Mouse (Mus musculus) T-helper 1 cell (primary cell): ENCODE results near the gene Gdpd3.
"Not testable (repeated sequence)": the region's sequence is repeated elsewhere in the genome, so short reads cannot be mapped to it uniquely, and the experiment has no call there.

Experiments used
- in situ Hi-C: fragments of 300-600 bp; cut with MboI, MseI; formaldehyde crosslinking; loops from one replicate; pipeline ENCODE4 v1.15.1; 2025; ENCODE audit warnings: high pct_unique_total_duplicates

Gdpd3 gene

GRCm38 (mm10) chr7:126760391-126760802 is 5.7 kb upstream of the Gdpd3 start:
- in situ Hi-C loops = no loop called here

DNA sequence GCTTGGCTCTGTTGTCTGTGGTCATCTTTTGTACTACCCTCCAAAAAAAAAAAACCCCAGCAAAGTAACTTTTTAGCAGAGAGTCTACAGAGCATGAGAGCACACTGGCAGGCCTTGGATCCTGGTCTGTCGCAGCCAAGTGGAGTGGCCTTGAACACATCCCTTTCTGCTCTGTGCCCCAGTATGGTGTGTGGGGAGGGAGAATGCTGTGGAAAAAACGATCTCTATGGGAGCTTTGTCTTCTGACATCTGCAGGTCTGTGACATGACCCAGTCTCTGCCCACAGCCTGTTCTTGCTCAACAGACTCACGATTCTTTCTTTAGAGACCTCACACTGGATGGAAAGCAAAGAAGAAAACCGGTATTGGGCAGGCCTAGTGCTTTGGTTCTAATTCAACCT is 5.2 kb upstream of the Gdpd3 start:
- in situ Hi-C loops = no loop called here

DNA sequence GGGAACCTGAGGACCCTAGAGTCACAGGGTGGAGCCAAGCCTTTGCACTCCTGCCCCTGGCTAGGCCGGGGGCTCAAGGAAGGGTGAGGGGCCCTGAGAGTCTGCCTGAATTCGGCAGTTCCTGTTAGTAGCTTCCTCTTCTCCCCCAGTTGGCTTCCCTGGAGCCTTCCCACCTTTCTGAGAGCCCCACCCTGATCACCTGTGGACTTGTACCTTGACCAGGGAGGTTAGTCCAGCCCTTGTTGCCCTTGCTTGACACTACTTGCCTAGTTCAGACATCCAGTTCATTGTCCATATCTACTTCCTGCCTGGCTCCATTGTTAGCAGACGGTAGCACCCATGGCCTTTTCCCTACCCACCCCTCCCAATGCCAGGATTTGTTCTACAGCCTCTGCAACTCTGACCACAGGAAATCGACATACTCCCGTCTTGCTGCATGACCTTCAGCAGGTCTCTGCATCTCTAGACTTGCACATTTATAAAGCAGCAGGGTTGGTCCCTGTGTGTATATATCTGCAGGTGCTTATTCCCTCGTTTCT is 4.5 kb upstream of the Gdpd3 start:
- in situ Hi-C loops = no loop called here

GRCm38 (mm10) chr7:126762471-126763008 is 3.6 kb upstream of the Gdpd3 start:
- in situ Hi-C loops = no loop called here

GRCm38 (mm10) chr7:126765540-126765939 is 594 bp upstream of the Gdpd3 start:
- in situ Hi-C loops = no loop called here

DNA sequence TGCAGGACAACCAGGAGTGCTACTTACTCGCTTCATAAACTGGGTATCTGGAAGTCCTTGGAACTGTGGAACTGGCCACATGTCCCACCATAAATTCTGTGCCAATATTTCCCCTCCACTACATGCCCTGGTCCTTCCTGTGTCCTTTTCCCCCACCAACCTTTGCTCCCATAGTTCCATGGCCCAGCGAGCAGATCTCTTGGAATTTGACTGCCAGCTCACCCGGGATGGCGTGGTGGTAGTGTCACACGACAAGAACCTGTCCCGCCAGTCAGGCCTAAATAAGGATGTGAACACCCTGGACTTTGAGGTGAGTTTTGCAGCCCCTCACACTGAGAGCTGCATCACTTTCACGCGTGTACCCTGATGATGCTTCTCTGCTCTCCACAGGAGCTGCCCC is 867 bp downstream of the Gdpd3 start:
- in situ Hi-C loops = no loop called here

- in situ Hi-C loops = no loop called here
Observed at GRCm38 (mm10) chr7:126770784-126771183, 4.7 kb downstream of the Gdpd3 start.

- in situ Hi-C loops = no loop called here
Observed at GRCm38 (mm10) chr7:126773351-126773750, 7.2 kb downstream of the Gdpd3 start.

DNA sequence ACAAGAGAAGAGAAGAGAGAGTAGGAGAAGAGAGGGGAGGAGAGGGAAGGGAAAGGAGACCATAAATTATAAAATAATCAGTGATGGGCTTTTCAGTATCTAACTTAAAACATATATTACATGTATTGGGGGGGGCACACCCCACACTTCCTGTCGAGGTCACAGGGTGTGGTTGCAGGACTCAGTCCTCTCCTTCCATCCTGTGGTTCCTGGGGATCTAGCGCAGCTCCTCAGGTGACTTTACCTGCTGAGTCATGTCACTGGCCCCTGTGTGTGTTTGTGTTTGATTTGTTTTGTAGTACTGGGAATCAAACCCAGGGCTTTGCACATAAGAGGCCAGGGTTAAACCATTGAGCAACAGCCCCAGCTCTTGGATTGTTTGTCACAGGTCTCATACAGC is 8.3 kb downstream of the Gdpd3 start:
- in situ Hi-C loops = no loop called here

GRCm38 (mm10) chr7:126775185-126775977 is 9.2 kb downstream of the Gdpd3 start:
- in situ Hi-C loops = no loop called here

- in situ Hi-C loops = no loop called here
Observed at GRCm38 (mm10) chr7:126775978-126776234, 9.8 kb downstream of the Gdpd3 start.

- in situ Hi-C loops = no loop called here
Observed at GRCm38 (mm10) chr7:126776598-126777057, 10.5 kb downstream of the Gdpd3 start, which contains the start of gene Ypel3. Ypel3 (plus strand) TSS chr7:126776955.

- in situ Hi-C loops = no loop called here
Observed at GRCm38 (mm10) chr7:126777476-126777875, 11.3 kb downstream of the Gdpd3 start.

GRCm38 (mm10) chr7:126778147-126778546 is 12.0 kb downstream of the Gdpd3 start:
- in situ Hi-C loops = no loop called here

GRCm38 (mm10) chr7:126779101-126779500 is 13.0 kb downstream of the Gdpd3 start:
- in situ Hi-C loops = not testable (repeated sequence)

DNA sequence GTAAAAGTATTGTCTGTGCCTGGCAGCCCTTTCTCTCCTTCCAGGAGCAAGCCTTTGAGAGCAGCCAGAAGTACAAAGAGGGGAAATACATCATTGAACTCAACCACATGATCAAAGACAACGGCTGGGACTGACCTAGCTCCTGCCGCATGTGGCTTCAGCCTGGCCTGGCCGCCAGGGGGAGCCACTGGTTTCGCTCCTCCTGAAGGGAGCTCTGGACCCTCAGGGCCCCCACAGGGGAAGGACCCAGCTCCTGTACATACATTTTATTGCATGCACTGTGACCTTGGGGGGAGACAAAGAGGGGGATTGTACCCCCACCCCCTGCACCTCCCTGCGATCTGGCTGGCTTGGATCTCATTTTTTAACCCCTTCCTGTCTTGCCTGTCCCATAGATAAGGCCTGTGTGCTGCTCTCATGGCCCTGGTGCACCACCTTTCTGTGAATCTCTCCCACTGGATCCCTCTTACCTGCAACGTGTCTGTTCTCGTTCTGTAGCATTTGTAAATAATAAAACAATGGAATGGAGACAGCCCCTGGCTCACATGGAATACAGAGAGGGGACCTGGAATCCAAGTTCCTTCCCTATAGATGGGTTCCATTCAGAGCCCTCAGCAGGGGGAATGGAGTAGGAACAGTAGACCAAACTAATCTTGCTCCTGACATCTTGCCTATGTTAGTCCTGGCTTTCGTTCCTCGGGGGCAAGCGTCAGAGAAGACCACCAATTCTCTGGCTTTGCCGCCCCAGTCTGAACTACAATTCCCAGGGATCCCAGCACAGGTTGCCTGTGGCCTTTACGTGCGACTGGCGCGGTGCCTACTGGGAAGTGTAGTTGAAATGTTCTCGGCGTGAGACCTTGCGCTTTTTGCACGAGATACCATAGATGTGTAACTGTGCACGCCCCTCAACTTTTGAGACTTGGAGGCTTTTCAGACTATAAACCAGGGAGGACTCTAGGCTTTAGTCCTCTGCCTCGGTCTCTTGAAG is 14.1 kb downstream of the Gdpd3 start:
- in situ Hi-C loops = no loop called here

DNA sequence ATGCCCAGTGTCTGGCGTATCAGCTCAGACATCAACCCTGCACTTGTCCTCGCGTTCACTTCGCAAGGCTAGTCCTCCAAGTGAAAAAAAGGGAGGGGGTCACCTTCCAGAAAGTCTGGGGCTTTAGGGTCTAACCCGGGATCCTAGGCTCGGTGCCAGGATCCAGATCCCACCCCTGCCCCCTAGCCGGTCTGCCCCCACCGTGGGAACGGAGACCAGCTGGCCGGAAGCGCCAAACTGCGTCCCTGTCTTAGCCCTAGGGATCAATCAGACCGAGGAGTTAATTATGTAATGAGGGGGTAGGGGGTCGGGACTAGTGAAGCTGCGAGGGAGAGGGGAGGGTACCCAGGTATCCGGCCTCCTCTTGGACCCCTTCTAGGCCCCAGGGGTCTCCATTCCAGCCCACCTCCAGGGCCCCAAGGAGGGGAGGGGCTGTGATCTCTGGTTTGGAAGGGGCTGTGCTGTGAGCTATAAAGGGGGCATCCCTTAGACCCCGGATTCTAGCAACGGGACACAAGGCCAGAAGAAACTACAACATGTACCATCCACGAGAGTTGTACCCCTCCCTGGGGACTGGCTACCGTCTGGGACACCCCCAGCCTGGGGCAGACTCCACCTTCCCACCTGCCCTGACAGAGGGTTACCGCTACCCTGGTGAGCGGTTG is 15.0 kb downstream of the Gdpd3 start, which contains the start of gene Tbx6:
Gene Tbx6, plus strand, starts transcription at position 513 of the 665 bp plus-strand sequence.
- in situ Hi-C loops = no loop called here

DNA sequence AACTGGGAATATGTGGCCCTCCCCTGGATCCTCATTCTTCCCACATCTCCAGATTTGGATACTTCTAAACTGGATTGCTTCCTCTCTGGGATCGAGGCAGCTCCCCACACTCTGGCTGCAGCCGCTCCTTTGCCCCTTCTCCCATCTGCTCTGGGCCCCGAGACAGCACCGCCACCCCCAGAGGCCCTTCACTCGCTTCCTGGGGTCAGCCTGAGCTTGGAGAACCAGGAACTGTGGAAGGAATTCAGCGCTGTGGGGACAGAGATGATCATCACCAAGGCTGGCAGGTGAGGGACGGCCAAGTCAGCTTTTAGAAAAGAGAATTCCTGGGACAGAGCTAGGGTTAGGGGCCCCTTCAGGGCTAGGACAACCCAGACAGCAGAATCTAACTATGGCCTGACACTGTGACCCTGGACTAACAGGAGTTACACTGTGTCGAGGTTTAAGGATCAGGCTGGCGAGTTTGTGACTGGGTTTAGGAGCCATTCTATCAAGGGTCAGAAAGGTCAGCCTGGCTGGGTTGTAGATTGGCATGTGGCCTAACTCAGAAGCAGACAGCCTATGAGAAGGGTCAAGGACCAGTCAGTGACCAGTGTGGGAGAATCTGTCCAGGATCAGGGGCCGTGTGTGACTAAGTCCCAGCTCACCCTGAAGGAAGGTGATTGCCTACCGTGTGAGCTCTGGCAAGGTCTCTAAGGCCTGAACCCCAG is 15.7 kb downstream of the Gdpd3 start:
- in situ Hi-C loops = no loop called here

- in situ Hi-C loops = no loop called here
Observed at GRCm38 (mm10) chr7:126782693-126783092, 16.6 kb downstream of the Gdpd3 start.

DNA sequence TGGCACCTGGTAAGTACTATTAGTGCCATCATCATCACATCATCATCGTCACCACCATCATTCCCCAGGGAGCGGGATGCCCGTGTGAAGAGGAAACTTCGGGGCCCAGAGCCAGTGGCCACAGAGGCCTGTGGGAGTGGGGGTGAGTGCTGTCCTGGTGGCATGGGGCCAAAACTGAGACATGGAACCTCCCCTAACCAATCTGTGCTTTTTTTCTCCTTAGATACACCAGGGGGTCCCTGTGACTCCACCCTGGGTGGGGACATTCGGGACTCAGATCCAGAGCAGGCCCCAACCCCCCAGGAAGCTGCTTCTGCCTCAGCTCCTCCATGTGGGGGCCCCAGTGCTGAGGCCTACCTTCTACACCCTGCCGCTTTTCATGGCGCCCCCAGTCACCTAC is 18.3 kb downstream of the Gdpd3 start:
- in situ Hi-C loops = no loop called here

DNA sequence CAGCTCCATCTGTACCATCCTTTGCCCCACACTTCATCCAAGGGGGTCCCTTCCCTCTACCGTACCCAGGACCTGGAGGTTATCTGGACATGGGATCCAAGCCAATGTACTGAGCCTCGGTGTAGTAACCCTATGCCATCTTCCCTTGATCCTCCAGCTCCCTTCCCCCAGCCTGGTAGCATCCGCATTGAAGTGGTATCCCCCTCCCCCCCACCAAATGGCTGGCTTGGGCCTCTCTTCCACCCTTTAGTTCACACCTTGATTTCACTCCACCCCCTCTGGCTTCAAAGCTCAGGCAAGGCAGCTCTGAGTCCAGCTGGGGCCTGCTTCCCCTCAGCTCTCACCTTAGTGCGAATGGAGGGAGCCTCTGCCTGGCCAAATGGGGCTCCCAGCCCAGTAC is 18.9 kb downstream of the Gdpd3 start:
- in situ Hi-C loops = no loop called here
